Mouse (Mus musculus) liver, embryonic 14.5 days (tissue): ENCODE measurements at regions not wholly inside any gene's neighbourhood (a gene's known extent, or its start where the extent isn't known, plus 50 kb on each side); places are given as distances from the start of the nearest gene placed in this dataset.

ENCODE experiments used
- CTCF ChIP-seq: IDR thresholded peaks from 2 replicates; pipeline ENCODE4 v1.5.1; 2016; ENCODE audit warnings: antibody characterized with exemption, low read depth, control low read depth
- EP300 ChIP-seq: IDR thresholded peaks from 2 replicates; pipeline ENCODE4 v1.6.1; 2016; ENCODE audit warnings: antibody characterized with exemption, low read depth

- TF ChIP-seq CTCF = no peak
- TF ChIP-seq EP300 = no peak
These were observed 107.0 kb upstream of the Cpeb2 start for GRCm38 (mm10) chr5:43125774-43126536.
